Mouse (Mus musculus) 416B (cell line): ENCODE data around the gene Xxylt1.

ENCODE experiments used
- DNase-seq: peaks from one replicate; pipeline ENCODE4 v3.0.0; 2011; ENCODE audit warnings: low read depth

Gene Xxylt1

DNA sequence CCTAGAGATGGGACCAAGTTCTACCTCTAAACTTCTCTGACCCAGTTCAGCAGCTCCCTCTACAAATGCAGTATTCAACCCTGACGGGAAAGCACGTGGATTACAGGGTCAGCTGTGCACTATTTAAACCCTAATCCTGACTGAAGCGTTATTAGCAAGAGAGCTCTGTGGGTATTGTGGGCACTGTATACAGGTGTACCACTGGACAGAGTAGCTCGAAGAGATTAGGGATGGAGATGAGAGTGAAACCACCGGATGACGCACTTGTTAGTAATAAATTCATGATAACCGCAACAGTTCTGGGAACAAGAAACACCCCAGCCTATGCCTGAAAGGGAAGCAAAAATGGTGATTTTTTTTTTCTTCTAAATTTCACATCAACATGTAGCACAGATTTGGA lies 57.0 kb downstream of the Xxylt1 start:
- no peak for DNase-seq

DNA sequence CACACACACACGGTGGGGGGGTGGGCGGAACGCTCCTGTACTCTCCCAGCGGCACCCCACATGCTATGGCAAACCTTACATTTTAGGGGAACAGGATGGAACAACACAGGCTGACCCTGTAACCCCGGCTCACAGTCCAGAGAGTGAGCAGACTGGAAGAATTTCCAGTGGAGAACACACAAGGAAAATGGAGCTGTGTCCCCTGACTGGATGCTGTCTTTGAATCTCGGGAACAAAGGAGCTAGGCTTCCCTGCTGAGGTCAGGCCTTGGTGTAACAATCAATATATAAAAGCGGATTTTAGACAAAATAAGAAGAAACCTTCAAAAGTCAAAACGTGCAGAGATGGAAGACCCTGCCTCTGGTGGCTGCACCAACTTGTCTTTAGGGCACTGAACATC lies 57.4 kb downstream of the Xxylt1 start:
- no peak for DNase-seq

DNA sequence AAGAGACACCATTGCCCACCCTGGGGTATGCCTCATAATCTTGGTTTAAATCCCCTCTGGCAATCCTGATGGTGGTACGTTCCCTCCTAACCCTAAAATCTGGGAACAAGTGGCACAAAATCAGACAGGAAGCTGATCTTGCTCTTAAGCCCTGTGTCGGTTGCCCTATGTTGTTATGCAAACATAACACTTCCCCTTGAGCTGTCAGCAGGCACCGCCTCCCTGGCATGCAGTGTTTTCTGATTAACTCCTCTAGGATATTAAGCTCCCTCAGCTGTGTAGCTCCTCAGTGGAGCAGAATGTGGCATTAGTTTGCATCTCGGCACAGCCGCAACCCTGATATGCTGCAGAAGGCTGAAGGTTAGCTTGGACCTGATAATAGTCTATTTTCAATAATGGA lies 58.9 kb downstream of the Xxylt1 start:
- DNase-seq = peak; percentile 78

DNA sequence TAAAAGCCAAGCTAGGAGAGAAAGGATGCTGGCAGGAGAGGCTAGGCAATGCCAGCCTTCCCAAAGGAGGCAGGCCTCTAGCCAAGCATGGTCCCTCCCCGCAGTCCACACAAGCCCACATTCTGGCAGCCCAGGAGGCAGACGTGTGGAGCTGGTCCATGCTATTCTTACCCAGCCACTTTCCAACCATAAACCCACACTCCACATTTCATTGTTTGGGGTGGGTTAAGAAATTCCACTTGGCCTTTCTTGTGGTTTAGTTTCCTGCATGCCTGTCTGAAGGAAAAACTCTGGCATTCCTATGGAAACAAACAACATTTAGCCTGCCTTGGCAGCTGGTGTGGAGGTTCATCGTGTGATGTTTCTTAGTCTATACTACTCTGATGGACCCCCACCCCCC lies 61.7 kb downstream of the Xxylt1 start:
- no peak for DNase-seq

DNA sequence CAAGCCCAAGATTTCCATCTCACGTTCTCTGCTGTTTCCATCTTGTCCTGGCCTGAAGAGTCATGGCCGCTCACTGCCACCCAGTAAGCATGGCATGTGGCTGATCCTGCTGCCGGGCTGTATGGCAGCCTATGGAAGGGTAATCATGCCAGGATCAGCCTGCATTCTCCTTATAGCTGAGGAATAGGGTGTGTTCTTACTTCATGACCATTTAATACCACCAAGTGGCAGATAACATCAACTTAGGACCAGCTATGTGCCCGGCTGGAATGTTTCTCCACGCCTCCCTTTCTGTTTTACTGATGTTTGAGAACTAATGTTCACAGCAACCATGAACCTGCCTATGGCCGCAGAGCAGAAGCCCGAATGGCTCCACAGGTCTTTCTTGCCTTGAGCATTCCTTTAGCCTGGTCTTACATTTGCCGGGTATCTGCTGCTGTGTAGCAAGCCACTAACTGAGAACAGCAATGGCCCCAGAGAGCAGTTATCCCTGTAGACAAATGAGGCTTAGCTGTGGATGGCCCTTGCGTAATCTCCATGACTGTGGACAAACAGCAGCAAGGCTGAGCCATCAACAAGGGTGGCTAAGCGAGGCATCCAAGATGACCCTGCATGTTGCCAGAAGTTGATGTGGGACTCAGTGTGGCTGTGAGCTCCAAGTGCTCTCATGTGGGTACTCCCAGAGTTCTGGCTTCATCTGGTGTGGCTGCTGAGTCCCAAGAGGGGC lies 63.4 kb downstream of the Xxylt1 start:
- DNase-seq = peak; percentile 48

DNA sequence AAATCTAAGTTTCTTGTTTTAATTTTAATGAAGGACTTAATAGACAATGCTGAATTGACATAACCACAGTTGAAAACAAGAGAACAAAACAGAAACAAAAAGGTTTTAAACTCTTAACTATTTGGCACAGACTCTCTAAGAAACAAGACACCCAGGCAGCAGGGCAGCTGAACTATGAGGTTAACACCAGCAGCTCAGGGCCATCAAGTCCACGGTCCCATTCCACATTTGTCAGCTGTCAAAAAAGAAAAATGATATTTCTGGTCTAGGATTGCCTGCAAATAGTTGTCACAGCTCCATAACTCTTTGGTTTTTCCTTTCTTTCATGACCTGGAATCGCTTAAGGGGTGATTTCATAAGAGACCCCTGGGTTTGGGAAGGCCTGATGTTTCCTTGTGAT lies 64.6 kb downstream of the Xxylt1 start:
- no peak for DNase-seq

DNA sequence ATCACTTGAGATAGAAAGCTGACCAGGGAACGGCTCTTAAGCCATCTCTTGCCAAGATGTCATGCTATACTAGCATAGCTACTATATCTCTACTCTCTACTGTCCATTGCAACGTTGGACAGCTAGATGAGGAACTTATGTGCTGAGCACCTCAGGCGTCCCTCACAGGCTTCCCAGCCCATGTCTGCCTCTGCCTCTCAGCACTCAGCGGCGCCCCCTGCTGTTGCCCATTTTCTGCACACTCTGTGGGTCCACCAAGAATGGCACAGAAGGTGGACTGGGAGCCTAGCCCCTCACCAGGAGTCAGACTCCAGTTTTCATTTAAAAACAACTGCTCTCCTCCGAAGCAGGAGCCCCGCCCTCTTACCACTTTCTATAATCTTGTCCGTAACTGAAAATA lies 65.1 kb downstream of the Xxylt1 start:
- peak; percentile 36 for DNase-seq

DNA sequence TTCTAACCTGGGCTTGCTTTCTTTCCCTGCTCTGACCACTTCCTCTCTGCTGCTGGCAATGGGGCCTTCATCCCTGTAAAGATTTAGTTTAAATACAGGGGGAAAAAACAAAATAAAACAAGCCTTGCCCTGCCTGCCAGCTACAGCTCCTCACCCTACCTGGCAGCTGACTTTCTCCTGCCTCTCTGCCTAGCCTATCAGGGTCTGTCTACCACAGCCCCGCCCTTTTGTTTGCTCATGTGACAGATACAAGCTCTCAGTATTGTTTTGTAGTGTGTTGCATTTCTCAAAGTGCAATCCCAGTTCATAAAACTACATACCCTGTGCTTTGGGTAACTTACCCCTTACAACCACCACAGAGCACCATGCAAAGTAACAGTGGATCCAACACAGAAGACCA lies 66.0 kb downstream of the Xxylt1 start:
- DNase-seq = no peak

DNA sequence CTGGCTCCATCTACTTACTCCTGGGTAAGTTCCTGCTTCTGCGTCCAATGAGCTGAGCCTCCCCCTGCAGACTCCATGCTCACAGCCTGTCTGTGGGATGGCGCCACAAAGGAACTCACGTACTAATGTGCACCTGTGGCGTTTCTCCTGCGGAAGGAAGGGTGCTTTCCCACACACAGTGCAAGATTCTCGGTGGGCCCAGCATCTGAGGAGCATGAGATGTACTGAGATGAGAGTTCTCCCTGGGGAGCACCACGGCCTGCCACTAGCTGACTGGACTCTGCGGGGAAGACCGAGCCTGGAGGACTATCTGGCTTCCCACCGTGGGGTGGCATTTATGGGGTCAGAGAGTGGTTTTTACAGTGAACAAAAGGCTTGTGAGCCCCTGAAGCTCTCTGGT lies 69.0 kb downstream of the Xxylt1 start:
- no peak for DNase-seq

DNA sequence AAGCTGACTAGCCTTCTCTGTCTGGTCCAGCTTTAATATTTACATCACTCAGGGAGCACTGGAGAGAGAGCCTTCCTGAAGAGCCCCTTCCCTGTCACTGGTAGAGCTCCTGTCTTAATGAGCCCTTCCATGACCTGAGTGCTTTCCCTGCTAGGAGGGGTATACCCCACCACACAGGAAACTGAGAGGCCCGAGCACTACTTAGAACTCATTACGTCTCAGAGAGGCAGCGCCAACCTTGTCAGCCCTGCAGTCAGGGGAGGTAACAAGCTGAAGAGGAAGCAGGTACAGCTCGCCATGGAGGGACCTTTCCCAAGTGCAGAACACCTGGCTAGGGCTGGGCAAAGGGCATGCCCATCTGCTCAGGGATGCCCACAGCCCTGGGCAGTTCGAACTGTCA lies 70.8 kb downstream of the Xxylt1 start:
- DNase-seq = no peak

DNA sequence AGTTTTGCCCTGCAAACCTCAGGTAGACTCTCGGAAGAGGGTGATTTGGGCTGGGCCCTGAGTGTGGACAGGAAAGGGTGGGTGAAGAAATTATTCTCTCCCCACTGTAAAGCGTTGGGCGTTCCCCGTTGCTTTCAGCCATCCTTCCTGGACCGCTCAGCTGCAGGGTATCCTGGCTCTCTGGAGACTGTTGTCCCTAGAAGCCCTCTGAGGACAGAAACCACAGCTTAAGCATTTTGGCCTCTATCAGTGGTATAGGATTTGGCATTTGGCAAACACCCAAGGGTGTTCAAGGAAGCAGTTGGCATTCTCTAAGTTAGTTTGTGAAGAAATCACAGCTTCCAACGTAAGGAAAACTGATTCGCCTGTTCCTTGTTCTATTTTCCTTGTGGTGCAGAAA lies 72.9 kb downstream of the Xxylt1 start:
- DNase-seq = no peak

DNA sequence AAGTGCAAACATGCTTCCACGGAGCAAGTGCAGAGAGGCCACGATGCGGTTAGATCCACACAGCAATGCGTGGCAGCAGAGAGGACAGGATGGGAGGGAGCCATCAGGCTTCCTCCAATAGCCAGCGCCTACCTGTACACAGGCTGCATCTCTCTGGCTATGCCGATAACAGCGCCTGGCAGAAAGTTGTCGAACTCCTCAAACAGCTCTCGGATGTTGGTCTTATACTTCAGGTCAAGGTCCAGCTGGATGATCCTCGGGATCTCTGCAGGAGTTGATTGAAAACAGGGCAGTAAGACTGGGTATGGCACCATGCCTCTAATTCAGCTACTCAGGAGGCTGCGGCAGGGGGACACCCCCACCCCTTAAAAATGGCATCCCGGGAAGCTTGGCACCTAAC lies 73.7 kb downstream of the Xxylt1 start:
- DNase-seq = no peak

DNA sequence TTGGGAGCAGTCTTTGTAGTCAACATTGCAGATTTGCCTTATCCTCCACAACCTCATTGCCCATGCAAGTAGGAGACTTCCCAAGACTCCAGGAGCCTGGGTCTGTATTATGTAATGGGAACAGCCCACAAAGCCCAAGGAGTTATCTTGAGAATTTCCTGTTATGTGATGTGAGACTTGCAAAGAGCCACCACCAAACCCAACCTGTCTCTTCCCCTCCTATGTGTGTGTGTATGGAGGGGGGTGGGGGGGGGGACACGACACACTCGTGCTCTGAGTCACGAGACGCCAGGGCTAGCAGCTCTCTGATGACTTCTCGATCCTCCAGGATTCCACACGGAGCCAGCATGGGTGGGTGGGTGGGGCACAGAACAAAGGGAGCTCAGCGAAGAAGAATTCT lies 75.5 kb downstream of the Xxylt1 start:
- peak; percentile 34 for DNase-seq

DNA sequence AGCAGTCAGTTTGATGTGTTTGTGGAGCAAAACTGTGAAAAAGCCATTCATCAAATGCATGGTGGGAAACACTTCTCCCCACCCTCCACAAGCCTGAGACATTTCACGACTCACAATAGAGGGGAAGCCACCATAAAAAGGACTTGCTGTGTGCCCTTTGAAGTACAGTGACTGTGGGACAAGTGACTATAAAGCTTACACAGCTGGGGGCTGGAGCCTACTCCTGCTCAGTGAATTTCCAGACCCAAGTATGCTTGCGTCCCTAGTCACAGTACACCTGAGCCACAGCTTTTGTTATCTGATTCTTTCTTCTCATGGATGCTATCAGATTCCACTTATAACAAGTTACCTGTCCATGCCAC lies 76.9 kb downstream of the Xxylt1 start:
- DNase-seq = no peak

DNA sequence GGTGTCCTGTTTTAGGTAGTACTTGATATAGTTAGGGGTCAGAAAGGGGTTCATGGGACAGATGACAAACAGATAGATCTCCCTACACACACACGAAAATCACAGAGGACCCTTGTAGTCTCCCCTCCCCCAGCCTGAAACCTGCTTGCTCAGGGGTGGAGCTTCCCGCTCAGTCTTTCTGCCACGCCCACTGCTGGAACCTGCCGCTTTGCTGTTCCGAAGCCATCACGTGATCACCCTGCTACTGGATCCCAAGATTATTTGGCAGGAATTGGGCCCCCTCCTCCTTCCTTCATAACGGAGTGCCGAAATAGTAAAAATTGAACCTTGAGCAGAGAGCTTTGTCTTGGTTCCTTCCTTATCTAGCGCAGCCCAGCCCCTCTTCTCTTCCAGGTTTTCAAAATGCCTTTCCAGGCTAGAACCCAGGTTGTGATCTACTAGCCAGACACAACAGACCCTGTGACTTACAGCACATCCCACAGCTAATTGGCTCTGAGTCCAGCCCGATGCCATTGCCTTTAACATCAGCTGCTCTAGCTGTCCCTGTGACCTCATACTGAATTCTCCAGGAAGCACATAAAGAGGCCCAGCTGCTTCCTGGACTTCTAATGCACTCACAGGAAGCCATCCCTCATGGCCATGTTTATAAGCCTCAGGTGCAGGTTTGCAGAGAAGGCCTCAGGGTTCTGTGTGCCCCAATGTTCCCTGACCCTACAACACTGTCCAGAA lies 77.5 kb downstream of the Xxylt1 start:
- DNase-seq = peak; percentile 32

DNA sequence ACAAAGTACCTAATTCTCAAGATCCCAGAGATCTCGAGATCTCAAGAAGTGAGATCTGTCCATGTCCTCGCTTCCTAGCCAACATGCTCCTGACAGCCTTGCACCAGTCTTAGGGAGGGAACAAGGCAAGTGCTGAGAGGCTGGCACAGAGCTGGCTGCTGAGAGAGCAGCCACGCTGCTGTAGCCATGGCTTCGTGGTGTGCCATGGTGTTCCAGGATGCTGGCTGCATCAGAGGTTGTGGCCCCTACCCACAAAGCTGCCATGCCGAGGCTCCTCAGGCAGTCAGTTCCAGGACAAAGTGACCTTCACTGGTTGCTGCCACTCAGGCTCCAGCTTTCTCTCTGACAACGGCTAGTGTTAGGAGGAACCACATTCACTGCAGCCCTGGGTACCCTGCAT lies 78.3 kb downstream of the Xxylt1 start:
- DNase-seq = no peak

DNA sequence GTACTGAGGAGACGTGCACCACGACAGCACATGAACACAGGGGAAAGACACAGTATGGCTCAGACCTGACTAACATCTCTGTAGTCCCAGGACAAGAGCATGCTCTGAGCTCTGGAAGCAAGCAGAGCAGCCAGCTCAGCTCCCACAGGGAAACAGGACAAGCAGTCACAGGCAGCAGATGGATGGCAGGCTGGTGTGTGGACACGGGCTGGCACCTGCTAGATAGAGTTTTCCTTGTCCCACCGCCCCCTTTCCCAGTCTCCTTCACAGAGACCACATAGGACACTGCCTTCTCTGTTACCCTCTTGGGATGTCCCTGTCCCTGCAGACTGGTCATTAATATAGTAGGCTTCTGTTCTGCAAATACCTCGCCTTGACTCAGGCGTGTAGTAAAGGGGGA lies 79.1 kb downstream of the Xxylt1 start:
- DNase-seq = no peak

DNA sequence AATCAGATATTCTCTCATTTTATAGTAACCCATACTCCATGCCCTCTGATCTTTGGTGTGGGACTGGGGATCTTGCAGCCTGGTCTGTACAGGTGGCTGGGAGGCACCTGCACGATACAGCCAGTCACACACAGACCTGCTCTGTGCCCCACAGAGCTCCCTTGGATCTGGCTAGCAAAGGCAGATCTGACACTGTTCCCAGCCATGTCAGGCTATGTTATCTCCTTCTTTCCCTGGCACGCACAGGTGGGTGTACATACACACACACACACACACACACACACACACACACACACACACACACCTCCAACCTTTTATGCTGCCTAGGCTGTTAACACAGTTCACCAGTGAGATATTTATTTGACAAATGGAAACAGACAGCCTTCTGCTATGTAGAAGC lies 82.5 kb downstream of the Xxylt1 start:
- no peak for DNase-seq

DNA sequence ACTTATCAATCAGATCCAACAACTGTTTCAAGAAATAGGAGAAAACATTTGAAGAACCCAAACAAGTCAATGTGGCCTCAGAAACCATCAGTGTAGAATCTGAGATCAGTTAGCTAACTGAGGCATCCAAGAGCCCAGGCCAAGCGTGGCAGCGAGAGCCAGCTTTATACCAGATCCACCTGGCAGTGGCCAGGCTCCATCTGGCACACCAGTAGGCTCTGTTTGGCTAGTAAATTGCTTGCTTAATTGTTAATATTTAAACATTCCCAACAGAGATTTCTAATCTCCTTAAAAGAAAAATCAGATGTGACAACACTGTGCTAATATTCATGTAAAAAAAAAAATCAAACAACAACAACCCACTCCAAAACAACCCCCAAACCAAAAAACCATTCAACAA lies 83.2 kb downstream of the Xxylt1 start:
- DNase-seq = no peak

DNA sequence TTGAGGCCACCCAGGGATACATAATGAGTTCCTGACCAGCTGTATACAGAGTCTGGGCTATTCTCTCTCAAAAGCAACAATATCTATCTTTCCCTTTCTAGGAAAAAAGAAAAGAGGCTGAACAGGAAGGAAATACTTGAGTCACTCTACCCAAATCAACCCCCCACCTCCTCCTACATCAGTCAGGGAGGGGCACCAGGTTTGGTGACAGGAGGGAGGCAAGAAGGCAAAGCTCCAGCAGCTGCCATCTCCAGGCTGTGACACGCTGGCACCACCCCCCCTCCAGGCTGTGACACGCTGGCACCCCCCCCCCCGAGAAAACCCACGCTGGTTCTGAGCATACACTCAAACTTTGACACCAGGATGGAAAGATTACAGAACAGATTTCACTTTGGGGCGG lies 85.8 kb downstream of the Xxylt1 start:
- DNase-seq = peak; percentile 84

DNA sequence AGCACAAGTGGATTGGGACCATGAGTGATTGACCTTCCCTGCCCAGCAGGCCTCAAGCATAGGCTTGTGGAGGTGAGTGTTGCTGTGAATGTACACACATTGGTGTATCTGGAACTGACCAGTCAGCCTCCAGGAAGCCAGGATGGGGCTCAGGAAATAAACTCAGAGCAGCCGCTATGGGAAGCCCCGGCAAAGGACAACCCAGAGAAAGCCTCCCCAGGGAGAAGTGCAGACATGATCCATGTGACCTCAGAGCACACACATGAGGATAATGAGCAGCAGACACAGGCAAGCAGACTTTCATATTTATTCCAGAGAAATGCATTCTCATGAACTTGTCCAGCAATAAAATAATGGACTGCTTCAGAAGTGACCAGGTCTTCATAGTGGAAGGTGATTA lies 86.4 kb downstream of the Xxylt1 start:
- DNase-seq = no peak

DNA sequence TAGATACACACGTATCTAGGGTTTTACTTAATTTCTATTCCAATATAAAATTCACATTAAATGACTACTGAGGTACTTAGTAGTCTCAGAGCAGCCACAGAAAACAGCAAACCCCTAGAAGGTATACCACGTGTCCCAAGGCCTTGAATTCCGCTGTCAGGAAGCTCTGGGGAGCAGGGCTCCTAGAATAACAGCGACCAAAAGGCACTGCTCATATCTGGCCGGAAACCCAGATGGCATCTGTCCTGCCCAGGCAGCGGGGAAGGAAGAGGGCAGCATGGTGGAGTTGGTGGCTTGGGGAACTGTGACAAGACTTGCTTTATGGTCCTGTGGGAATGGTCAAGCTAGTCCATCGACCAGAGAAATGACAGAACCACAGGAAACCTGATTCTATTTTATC lies 86.9 kb downstream of the Xxylt1 start:
- DNase-seq = peak; percentile 98

DNA sequence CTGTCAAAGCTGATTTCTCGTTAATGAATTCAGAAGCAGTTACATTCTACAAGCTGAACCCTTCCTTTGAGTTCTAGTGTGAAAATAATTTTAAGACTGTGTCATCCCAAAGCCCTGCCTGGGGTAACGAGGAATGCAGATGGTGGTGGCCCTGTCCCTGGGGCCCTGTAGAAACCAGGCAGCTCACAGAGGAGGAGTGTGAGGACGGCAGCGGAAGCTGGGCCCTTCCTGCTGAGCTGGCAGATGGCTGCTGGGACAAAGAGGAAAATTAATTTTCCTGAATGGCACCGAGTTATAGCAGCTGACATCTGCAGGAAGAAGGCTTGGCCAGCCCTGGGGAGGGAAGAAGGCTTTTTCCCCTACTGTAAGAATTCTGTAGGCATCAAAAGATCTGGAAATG lies 88.7 kb downstream of the Xxylt1 start:
- DNase-seq = no peak

DNA sequence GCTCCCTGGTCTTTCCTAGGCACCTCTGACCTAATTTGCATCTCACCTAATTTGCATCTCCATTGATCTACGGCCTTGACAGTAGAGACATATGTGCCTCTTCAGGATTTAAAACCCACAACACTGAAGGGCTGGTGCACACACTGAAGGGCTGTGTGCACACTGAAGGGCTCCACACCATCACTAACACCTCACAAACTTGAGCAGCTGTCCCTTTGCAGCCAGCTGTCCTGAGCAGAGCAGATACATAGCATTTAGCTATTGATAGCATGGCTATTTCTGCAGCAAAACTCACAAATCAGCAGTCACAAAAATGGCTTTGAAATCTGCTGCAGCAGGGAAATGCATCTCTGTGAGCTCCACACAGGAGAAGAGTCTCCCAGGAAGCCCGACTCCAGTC lies 90.6 kb downstream of the Xxylt1 start:
- no peak for DNase-seq
